Mouse (Mus musculus): ENCODE results near the gene Nisch.

- TF ChIP-seq POLR2A (IDR thresholded peaks at IDR 0.05; ENCODE audit: borderline replicate concordance, insufficient read depth, low read length): no peak
- TF ChIP-seq CTCF (IDR thresholded peaks at IDR 0.05; ENCODE audit: borderline replicate concordance, insufficient read depth, low read depth, low read length): no peak
Measured at GRCm38 (mm10) chr14:31233070-31233995, 16.6 kb upstream of the Nisch start.
